Mouse (Mus musculus): ENCODE results near the gene Pnkd. TPM values are rescaled to one million over a fixed set of nuclear protein-coding genes. Genes with fewer than 3 reads are reported as not detected.

Gene Pnkd
- total and polyA plus RNA-seq, 3 experiments, result 27.7 to 186 (median 30.5) TPM

DNA sequence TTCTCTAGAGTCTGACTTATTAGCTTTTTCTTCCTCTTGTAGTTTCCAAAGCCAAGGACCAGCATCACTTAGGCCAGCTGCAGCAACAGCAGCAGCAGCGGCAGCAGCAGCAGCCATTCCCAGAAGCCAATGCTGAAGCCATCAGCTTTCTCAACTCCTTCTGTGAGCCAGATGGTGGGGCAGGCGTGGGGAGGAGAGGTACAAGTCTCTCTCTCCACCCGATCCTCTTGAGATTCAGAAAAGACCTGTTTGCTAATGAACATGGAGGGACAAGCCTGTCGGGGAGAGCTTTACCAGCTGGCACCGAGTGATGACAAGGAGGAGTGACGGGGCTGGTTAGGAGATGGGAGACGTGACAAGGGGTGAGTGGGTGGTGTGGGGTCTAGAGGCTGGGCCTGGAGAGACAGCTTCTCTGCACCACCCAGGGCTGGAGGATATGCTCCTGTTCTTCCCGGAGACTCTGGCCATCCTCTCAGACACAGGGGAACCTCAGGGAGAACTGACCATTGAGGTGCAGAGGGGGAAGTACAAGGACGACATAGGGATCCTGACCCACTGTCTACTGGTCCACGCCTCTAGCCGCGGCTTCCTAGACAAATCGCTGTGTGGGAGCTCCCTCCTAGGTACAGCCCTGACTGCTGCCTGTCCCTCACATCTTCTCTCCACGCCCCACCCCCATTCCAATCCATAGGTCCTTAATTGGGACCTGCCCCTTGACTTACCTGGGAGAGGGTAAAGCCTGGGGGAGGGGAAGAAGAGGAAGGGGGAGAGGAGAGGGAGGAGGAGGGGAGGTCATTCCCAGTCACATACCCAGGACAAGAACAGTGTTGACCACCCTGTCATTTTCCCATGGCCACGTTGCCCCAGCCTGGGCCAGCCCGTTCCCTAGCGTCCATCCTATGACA is 77.8 kb downstream of the Pnkd start:
- Histone ChIP-seq H3K9me3 (replicated peaks) (no peaks in the 10 kb centered on the region), H3K36me3 (replicated peaks) (no peaks in the 10 kb centered on the region), H3K27me3 (ENCODE audit: insufficient read depth, low read length) (peaks cover 39% of the 10 kb centered on the region), H3K4me3 (ENCODE audit: low read depth, low read length) (no peak overlapping the region), H3K4me1 (ENCODE audit: insufficient read depth, low read depth, low read length) (peaks cover 5% of the 10 kb centered on the region)
- ATAC-seq (ENCODE audit: extremely low read depth, insufficient number of reproducible peaks, low FRiP score, poor library complexity, severe bottlenecking) (no peak), DNase-seq (ENCODE audit: low spot score) (no peak)
- TF ChIP-seq CTCF (IDR thresholded peaks at IDR 0.05; ENCODE audit: low read depth, low read length) (no peak), TAL1 (conservative IDR thresholded peaks at IDR 0.05; ENCODE audit: low read depth, low read length) (no peak), GATA1 (IDR thresholded peaks at IDR 0.05; ENCODE audit: borderline replicate concordance, low read length) (no peak), GATA2 (IDR thresholded peaks at IDR 0.05; ENCODE audit: borderline replicate concordance, low read depth, low read length) (no peak), POLR2AphosphoS5 (IDR thresholded peaks at IDR 0.05; ENCODE audit: insufficient replicate concordance, low read depth, low read length) (no peak)

DNA sequence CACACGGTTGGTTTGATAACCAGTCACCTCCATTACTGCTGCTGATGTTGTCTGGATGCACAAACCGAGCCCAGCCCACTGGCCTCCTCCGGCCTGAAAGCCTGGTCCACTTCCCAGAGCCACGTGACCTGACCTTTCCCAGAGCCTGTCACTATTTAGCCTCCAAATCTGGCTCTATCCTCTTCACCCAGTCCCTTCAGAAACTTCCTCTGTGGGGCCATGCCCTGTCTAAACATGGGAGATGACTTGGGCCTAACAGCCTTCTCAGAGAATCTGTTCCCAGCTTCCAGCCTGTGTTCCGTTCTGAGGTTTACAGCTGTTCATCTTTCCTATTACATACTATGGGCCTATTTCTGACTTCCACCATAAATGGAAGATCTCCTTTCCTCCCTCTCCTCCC is 78.7 kb downstream of the Pnkd start:
- Histone ChIP-seq H3K36me3 (replicated peaks) (no peaks in the 10 kb centered on the region), H3K4me3 (ENCODE audit: low read depth, low read length) (no peak overlapping the region), H3K9me3 (replicated peaks) (no peaks in the 10 kb centered on the region), H3K4me1 (ENCODE audit: insufficient read depth, low read depth, low read length) (peaks cover 8% of the 10 kb centered on the region), H3K27me3 (ENCODE audit: insufficient read depth, low read length) (peaks cover 45% of the 10 kb centered on the region)
- no peak for DNase-seq (ENCODE audit: low spot score)
- TF ChIP-seq GATA1 (IDR thresholded peaks at IDR 0.05; ENCODE audit: borderline replicate concordance, low read length) (no peak), POLR2AphosphoS5 (IDR thresholded peaks at IDR 0.05; ENCODE audit: insufficient replicate concordance, low read depth, low read length) (no peak), TAL1 (conservative IDR thresholded peaks at IDR 0.05; ENCODE audit: low read depth, low read length) (no peak)
- ATAC-seq (ENCODE audit: extremely low read depth, insufficient number of reproducible peaks, low FRiP score, poor library complexity, severe bottlenecking), result no peak

DNA sequence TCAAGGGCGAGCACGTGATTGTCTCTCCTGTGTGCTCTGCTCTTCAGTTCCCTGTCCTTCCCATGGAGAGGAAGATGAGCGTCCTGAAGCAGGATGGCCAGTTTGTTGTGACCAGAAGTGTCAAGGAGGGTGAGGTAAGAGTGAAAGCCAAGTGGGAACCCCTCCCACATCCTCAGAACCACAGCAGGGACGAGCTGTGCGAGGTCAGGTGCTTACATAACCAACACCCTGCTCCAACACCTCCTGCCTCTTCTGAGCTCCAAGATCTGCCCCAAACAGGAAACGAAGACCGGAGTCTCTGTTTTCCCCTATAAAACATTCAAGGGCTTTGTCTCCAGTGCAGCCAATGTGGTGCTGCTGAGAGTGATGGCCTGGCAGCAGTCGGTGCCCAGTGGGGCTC is 79.5 kb downstream of the Pnkd start:
- ATAC-seq (ENCODE audit: extremely low read depth, insufficient number of reproducible peaks, low FRiP score, poor library complexity, severe bottlenecking) (no peak), DNase-seq (ENCODE audit: low spot score) (no peak)
- Histone ChIP-seq H3K27me3 (ENCODE audit: insufficient read depth, low read length) (peaks cover 45% of the 10 kb centered on the region), H3K4me1 (ENCODE audit: insufficient read depth, low read depth, low read length) (peaks cover 9% of the 10 kb centered on the region), H3K36me3 (replicated peaks) (no peaks in the 10 kb centered on the region), H3K9me3 (replicated peaks) (no peaks in the 10 kb centered on the region), H3K4me3 (ENCODE audit: low read depth, low read length) (no peak overlapping the region)
- TF ChIP-seq CTCF (IDR thresholded peaks at IDR 0.05; ENCODE audit: low read depth, low read length) (no peak), GATA1 (IDR thresholded peaks at IDR 0.05; ENCODE audit: borderline replicate concordance, low read length) (no peak), GATA2 (IDR thresholded peaks at IDR 0.05; ENCODE audit: borderline replicate concordance, low read depth, low read length) (no peak), POLR2AphosphoS5 (IDR thresholded peaks at IDR 0.05; ENCODE audit: insufficient replicate concordance, low read depth, low read length) (no peak), TAL1 (conservative IDR thresholded peaks at IDR 0.05; ENCODE audit: low read depth, low read length) (no peak)

DNA sequence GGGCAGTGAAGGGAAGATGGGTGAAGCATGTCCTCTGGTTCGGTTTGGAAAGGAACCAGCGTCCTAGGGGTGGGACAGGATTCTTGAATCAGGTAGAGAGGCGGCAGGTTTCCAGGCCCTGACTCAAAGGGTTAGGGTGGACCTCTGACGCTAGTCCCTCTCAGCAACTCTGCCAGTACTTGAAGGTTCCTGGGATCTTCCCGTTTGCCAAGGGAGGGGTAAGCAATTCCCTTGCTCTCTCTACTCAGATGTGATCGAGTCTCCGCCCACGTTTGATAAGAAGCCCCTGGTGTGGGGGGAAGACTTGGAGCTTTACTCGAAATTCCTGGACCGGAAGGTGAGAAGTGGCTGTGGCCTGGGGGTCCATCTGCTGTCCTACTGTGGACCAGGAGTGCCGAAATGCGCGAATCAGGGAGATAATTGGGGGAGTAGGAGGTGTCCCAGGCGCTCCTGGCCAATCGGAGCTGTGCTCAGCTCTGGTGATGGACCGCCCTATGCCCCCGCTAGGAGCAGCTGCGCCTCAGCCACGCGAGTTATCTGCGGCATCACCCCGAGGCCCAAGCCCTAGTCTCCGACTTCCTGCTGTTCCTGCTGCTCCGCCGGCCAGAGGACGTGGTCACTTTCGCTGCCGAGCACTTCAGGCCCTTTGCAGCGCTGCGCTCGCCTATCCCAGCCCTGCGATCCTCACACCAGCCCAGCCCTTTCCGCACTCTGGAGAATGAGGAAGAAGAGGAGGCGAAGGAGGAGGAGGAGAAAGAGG is 83.3 kb downstream of the Pnkd start:
- TF ChIP-seq GATA2 (IDR thresholded peaks at IDR 0.05; ENCODE audit: borderline replicate concordance, low read depth, low read length), result no peak
- TF ChIP-seq POLR2AphosphoS5 (IDR thresholded peaks at IDR 0.05; ENCODE audit: insufficient replicate concordance, low read depth, low read length), result no peak
- TF ChIP-seq TAL1 (conservative IDR thresholded peaks at IDR 0.05; ENCODE audit: low read depth, low read length), result no peak
- no peak for TF ChIP-seq GATA1 (IDR thresholded peaks at IDR 0.05; ENCODE audit: borderline replicate concordance, low read length)
- no peak for TF ChIP-seq CTCF (IDR thresholded peaks at IDR 0.05; ENCODE audit: low read depth, low read length)
- no peak for DNase-seq (ENCODE audit: low spot score)
- Histone ChIP-seq H3K9me3 (replicated peaks) (no peaks in the 10 kb centered on the region), H3K4me3 (ENCODE audit: low read depth, low read length) (no peak overlapping the region), H3K4me1 (ENCODE audit: insufficient read depth, low read depth, low read length) (peaks cover 6% of the 10 kb centered on the region), H3K36me3 (replicated peaks) (no peaks in the 10 kb centered on the region), H3K27me3 (ENCODE audit: insufficient read depth, low read length) (peaks cover 39% of the 10 kb centered on the region)
- ATAC-seq (ENCODE audit: extremely low read depth, insufficient number of reproducible peaks, low FRiP score, poor library complexity, severe bottlenecking), result no peak

DNA sequence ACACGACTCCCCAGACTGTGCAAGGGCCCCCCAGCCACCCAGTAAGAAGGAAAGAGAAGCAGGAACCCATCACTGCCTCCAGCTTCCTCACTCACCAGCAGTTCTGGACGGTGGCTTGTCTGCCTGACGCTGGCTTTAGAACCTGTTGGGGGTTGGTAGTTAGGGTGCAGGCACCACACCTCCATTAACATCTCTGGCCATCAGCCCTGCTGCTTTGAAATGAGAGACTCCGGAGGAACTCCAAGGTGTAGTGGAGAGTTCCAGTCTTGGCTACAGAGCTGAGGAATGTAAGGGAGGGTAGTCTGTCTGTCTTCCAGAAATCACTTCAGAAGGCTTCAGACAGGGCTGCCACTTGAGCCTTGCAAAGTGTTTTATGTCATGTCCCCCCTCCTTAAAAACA is 85.3 kb downstream of the Pnkd start:
- ATAC-seq (ENCODE audit: extremely low read depth, insufficient number of reproducible peaks, low FRiP score, poor library complexity, severe bottlenecking) (no peak), DNase-seq (ENCODE audit: low spot score) (no peak)
- no peaks in the 10 kb centered on the region for H3K9me3 ChIP-seq (replicated peaks)
- TF ChIP-seq TAL1 (conservative IDR thresholded peaks at IDR 0.05; ENCODE audit: low read depth, low read length) (no peak), POLR2AphosphoS5 (IDR thresholded peaks at IDR 0.05; ENCODE audit: insufficient replicate concordance, low read depth, low read length) (no peak), CTCF (IDR thresholded peaks at IDR 0.05; ENCODE audit: low read depth, low read length) (no peak)
- H3K27me3 ChIP-seq (ENCODE audit: insufficient read depth, low read length), result peaks cover 31% of the 10 kb centered on the region
- H3K4me1 ChIP-seq (ENCODE audit: insufficient read depth, low read depth, low read length), result peaks cover 4% of the 10 kb centered on the region
- no peaks in the 10 kb centered on the region for H3K36me3 ChIP-seq (replicated peaks)
- no peak overlapping the region for H3K4me3 ChIP-seq (ENCODE audit: low read depth, low read length)

DNA sequence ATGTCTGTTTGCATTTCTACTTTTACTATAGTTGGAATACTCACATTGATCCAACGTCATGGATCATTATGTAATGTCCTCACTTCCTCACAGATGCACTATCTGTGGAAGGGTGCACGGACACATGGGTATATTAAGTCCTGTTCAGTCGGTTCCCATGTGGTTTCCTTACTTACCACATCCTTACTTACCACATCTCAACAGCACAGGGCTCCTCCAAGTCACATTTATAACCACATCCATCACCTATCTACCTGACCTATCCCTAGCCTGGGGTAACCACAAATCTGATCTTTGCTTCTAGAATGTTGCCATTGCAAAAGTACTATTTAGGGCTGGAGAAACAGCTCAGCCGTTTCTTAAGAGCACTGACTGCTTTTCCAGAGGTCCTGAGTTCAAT is 88.6 kb downstream of the Pnkd start:
- Histone ChIP-seq H3K36me3 (replicated peaks) (no peaks in the 10 kb centered on the region), H3K27me3 (ENCODE audit: insufficient read depth, low read length) (peaks cover 42% of the 10 kb centered on the region), H3K4me1 (ENCODE audit: insufficient read depth, low read depth, low read length) (peaks cover 9% of the 10 kb centered on the region), H3K9me3 (replicated peaks) (no peaks in the 10 kb centered on the region), H3K4me3 (ENCODE audit: low read depth, low read length) (no peak overlapping the region)
- DNase-seq (ENCODE audit: low spot score) (no peak), ATAC-seq (ENCODE audit: extremely low read depth, insufficient number of reproducible peaks, low FRiP score, poor library complexity, severe bottlenecking) (no peak)
- TF ChIP-seq TAL1 (conservative IDR thresholded peaks at IDR 0.05; ENCODE audit: low read depth, low read length) (no peak), POLR2AphosphoS5 (IDR thresholded peaks at IDR 0.05; ENCODE audit: insufficient replicate concordance, low read depth, low read length) (no peak), GATA1 (IDR thresholded peaks at IDR 0.05; ENCODE audit: borderline replicate concordance, low read length) (no peak), CTCF (IDR thresholded peaks at IDR 0.05; ENCODE audit: low read depth, low read length) (no peak), GATA2 (IDR thresholded peaks at IDR 0.05; ENCODE audit: borderline replicate concordance, low read depth, low read length) (no peak)

Data from G1E (cell line).